ENCODE assay signal across 8 mouse cellular contexts in the genomic region with DNA sequence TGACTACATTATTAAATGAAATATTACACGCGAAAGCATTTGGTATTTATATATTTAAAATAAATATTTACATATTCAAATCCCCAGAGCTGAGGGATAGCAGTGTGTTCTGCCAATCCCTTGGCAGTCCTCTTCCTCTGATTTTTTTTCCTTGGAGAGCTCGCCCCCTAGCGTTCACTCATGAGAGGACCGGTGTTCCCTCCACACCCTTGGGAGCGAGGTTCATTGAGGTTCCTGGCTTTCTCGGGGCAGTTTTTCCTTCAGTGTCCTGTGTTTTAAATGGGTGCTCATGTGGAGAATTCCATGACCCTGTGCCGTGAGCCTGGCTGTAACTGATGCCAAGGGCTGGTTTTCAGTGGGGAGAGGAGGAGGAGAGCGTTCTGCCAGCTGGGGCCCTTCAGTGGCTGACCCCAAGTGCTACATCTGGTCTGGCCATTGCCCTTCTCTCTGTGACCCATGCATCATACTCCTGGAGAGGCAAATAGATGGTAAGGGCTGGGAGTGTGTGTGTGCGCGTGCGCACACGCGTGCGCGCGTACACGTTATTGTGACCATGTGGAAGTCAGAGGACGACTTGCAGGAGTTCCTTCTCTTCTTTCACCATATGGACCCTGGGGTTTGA. TPM values are rescaled to one million over a fixed set of nuclear protein-coding genes. Genes with fewer than 3 reads are reported as not detected.
DNase-seq lines count a peak whose midpoint lies in the region; ATAC-seq and TF ChIP-seq lines count a peak whose summit lies in the region.

No protein-coding gene starts in this region.

- H3K4me1 ChIP-seq in forebrain, postnatal 0 days (ENCODE audit: insufficient read depth) = no peaks in the 10 kb centered on the region
- H3K4me1 ChIP-seq in hindbrain, embryonic 15.5 days (replicated peaks) = no peaks in the 10 kb centered on the region

- DNase-seq in R1 (ENCODE audit: low read depth, low spot score) = peak; percentile 73
- DNase-seq in cerebellum, adult 11-12 months = peak; percentile 51
- peak; percentile 86 for DNase-seq in forebrain, postnatal 0 days
- peak; percentile 28 for DNase-seq in left cerebral cortex, adult 11 months (ENCODE audit: low spot score)
- DNase-seq in right cerebral cortex, postnatal 36 days (ENCODE audit: low spot score in 2 of 2) = peak; percentile 27 to 39
- peak; percentile 56 to 79 for DNase-seq in urinary bladder, postnatal 4 days (ENCODE audit: low spot score in 2 of 2)

- no peak overlapping the region for H3K9ac ChIP-seq in forebrain, postnatal 0 days
- H3K9ac ChIP-seq in hindbrain, embryonic 15.5 days = no peak overlapping the region

- H3K27ac ChIP-seq in forebrain, postnatal 0 days (ENCODE audit: low read depth, low read length) = no peak overlapping the region
- H3K27ac ChIP-seq in hindbrain, embryonic 15.5 days (replicated peaks) = no peak overlapping the region

- peak; percentile 89 for TF ChIP-seq CTCF in forebrain, postnatal 0 days (IDR thresholded peaks at IDR 0.05; ENCODE audit: low read depth)

- no peak overlapping the region for H3K4me2 ChIP-seq in forebrain, postnatal 0 days (ENCODE audit: low read depth)
- no peak overlapping the region for H3K4me2 ChIP-seq in hindbrain, embryonic 15.5 days

- H3K9me3 ChIP-seq in forebrain, postnatal 0 days (ENCODE audit: low read length) = no peaks in the 10 kb centered on the region
- H3K9me3 ChIP-seq in hindbrain, embryonic 15.5 days = no peaks in the 10 kb centered on the region

- peak; percentile 92 for ATAC-seq in forebrain, postnatal 0 days
- ATAC-seq in hindbrain, embryonic 15.5 days (ENCODE audit: low FRiP score, low read depth) = peak; percentile 71; the same call in 1 of the 2 replicates
- 0 out of 2 replicates have a peak, but pooled peaks have one; percentile 55 for ATAC-seq in megakaryocyte-erythroid progenitor cell, adult 5-6 weeks (replicated peaks; ENCODE audit: low FRiP score, low TSS enrichment, poor library complexity, severe bottlenecking)

- no peaks in the 10 kb centered on the region for H3K36me3 ChIP-seq in forebrain, postnatal 0 days (ENCODE audit: insufficient read depth)
- no peaks in the 10 kb centered on the region for H3K36me3 ChIP-seq in hindbrain, embryonic 15.5 days

- WGBS in forebrain, postnatal 0 days = 48% methylated on average over 19 of the region's 19 CpGs
- 48% methylated on average over 19 of the region's 19 CpGs for WGBS in hindbrain, embryonic 15.5 days

- H3K4me3 ChIP-seq in forebrain, postnatal 0 days (ENCODE audit: low read depth, low read length) = no peak overlapping the region
- H3K4me3 ChIP-seq in hindbrain, embryonic 15.5 days = no peak overlapping the region

- H3K27me3 ChIP-seq in forebrain, postnatal 0 days (ENCODE audit: insufficient read depth, low read length) = no peaks in the 10 kb centered on the region
- H3K27me3 ChIP-seq in hindbrain, embryonic 15.5 days = peaks cover 9% of the 10 kb centered on the region; the same call in 1 of the 2 replicates

RNA-seq across cellular contexts. Expression of a gene that starts 7.5 kb away (rescaled TPM):
- total RNA-seq in forebrain, postnatal 0 days (2014; rRNA removed) = 0.29 and 0.46 TPM in 2 replicates
- polyA plus RNA-seq in forebrain, postnatal 0 days (2015; fragmentation: Nextera tagmentation; extraction: Ambion mirVana) = 0.38 and 0.47 TPM in 2 replicates
- 0.35 and 0.42 TPM in 2 replicates for polyA plus RNA-seq in hindbrain, embryonic 15.5 days (2015; fragmentation: Nextera tagmentation; extraction: Ambion mirVana)
- total RNA-seq in megakaryocyte-erythroid progenitor cell, adult 5-6 weeks (2014; fragmentation: Nextera tagmentation) = not detected in 2 replicates
- not detected in 2 replicates for total RNA-seq in megakaryocyte-erythroid progenitor cell, adult 5-6 weeks (2017)

RNA-seq across cellular contexts. Expression of a gene that starts 29.2 kb away (rescaled TPM):
- 102 and 123 TPM in 2 replicates for total RNA-seq in forebrain, postnatal 0 days (2014; rRNA removed)
- 41.0 and 55.1 TPM in 2 replicates for polyA plus RNA-seq in forebrain, postnatal 0 days (2015; fragmentation: Nextera tagmentation; extraction: Ambion mirVana)
- polyA plus RNA-seq in hindbrain, embryonic 15.5 days (2015; fragmentation: Nextera tagmentation; extraction: Ambion mirVana) = 36.3 and 59.8 TPM in 2 replicates
- total RNA-seq in megakaryocyte-erythroid progenitor cell, adult 5-6 weeks (2014; fragmentation: Nextera tagmentation) = not detected in 2 replicates
- total RNA-seq in megakaryocyte-erythroid progenitor cell, adult 5-6 weeks (2017) = not detected in 2 replicates

RNA-seq across cellular contexts. Expression of a gene that starts 34.2 kb away (rescaled TPM):
- total RNA-seq in forebrain, postnatal 0 days (2014; rRNA removed) = 0.38 and 0.76 TPM in 2 replicates
- polyA plus RNA-seq in forebrain, postnatal 0 days (2015; fragmentation: Nextera tagmentation; extraction: Ambion mirVana) = 0.28 and 0.51 TPM in 2 replicates
- 0.34 and 0.49 TPM in 2 replicates for polyA plus RNA-seq in hindbrain, embryonic 15.5 days (2015; fragmentation: Nextera tagmentation; extraction: Ambion mirVana)
- 0.96 TPM in 1 of 2 replicates, not detected in the other for total RNA-seq in megakaryocyte-erythroid progenitor cell, adult 5-6 weeks (2014; fragmentation: Nextera tagmentation)
- not detected in 2 replicates for total RNA-seq in megakaryocyte-erythroid progenitor cell, adult 5-6 weeks (2017)

RNA-seq across cellular contexts. Expression of a gene that starts 57.1 kb away (rescaled TPM):
- 56.4 and 57.6 TPM in 2 replicates for total RNA-seq in forebrain, postnatal 0 days (2014; rRNA removed)
- 37.1 and 39.2 TPM in 2 replicates for polyA plus RNA-seq in forebrain, postnatal 0 days (2015; fragmentation: Nextera tagmentation; extraction: Ambion mirVana)
- 17.9 and 19.9 TPM in 2 replicates for polyA plus RNA-seq in hindbrain, embryonic 15.5 days (2015; fragmentation: Nextera tagmentation; extraction: Ambion mirVana)
- not detected in 2 replicates for total RNA-seq in megakaryocyte-erythroid progenitor cell, adult 5-6 weeks (2014; fragmentation: Nextera tagmentation)
- total RNA-seq in megakaryocyte-erythroid progenitor cell, adult 5-6 weeks (2017) = 0.75 and 3.8 TPM in 2 replicates

Comparison
In these comparisons a context has a peak if more than half of its experiments do, and no peak if none do; other contexts are left out.
1. DNase-seq: peak in every context shown above with its lines; median percentile 86 in forebrain, postnatal 0 days; 73 in R1; 68 in urinary bladder, postnatal 4 days; 51 in cerebellum, adult 11-12 months; 33 in right cerebral cortex, postnatal 36 days; 28 in left cerebral cortex, adult 11 months.
2. RNA of a gene that starts 29.2 kb away (total RNA-seq): 102 to 123 TPM in forebrain, postnatal 0 days; not detected in megakaryocyte-erythroid progenitor cell, adult 5-6 weeks; every median in the first group is over 100 times any median in the second.
3. Peak in every context shown above with its lines, with median percentiles within 50 percentile points of each other: ATAC-seq.